Mouse (Mus musculus) limb, embryonic 12.5 days (tissue): ENCODE measurements around the gene Mrtfa. TPM values are rescaled to one million over a fixed set of nuclear protein-coding genes. Genes with fewer than 3 reads are reported as not detected.

ENCODE experiments used
- ATAC-seq: fragments of 200-750 bp; cut with Nextera tagmentation; 2 replicates; pipeline ENCODE4 v1.8.0; 2017; ENCODE audit warnings: low read depth, moderate TSS enrichment; ENCODE audit not compliant: insufficient number of reproducible peaks, insufficient read depth, low FRiP score, low TSS enrichment
- H3K27ac ChIP-seq: fragments of 300-500 bp; sonication (generic); 2 replicates; pipeline ENCODE4 v1.5.1; 2016; ENCODE audit warnings: mild to moderate bottlenecking, moderate library complexity
- H3K27me3 ChIP-seq: fragments of 300-500 bp; sonication (generic); 2 replicates; pipeline ENCODE4 v1.6.1; 2016; ENCODE audit warnings: mild to moderate bottlenecking, moderate library complexity
- H3K36me3 ChIP-seq: fragments of 300-500 bp; sonication (generic); 2 replicates; pipeline ENCODE4 v1.6.1; 2016; ENCODE audit warnings: mild to moderate bottlenecking, moderate library complexity
- H3K4me1 ChIP-seq: fragments of 300-500 bp; sonication (generic); replicated peaks from 2 replicates; pipeline ENCODE4 v1.6.1; 2016
- H3K4me2 ChIP-seq: fragments of 300-500 bp; sonication (generic); 2 replicates; pipeline ENCODE4 v1.6.1; 2016; ENCODE audit warnings: mild to moderate bottlenecking, moderate library complexity
- H3K4me3 ChIP-seq: fragments of 300-500 bp; sonication (generic); replicated peaks from 2 replicates; pipeline ENCODE4 v1.5.1; 2016; ENCODE audit warnings: mild to moderate bottlenecking
- H3K9ac ChIP-seq: fragments of 300-500 bp; sonication (generic); replicated peaks from 2 replicates; pipeline ENCODE4 v1.6.1; 2016; ENCODE audit warnings: mild to moderate bottlenecking, moderate library complexity
- H3K9me3 ChIP-seq: fragments of 300-500 bp; sonication (generic); 2 replicates; pipeline ENCODE4 v1.6.1; 2016; ENCODE audit warnings: mild to moderate bottlenecking, moderate library complexity
- WGBS: fragments of 180-500 bp; shearing (Covaris S2); methylation state at CpG from one replicate; pipeline ENCODE4 v1.1.7; 2016; 5-methylcytosine and 5-hydroxymethylcytosine counted together
- polyA plus RNA-seq: library from polyadenylated mRNA; unstranded; fragments of >200 nt; fragmentation: Nextera tagmentation; extraction: Ambion mirVana; gene quantifications from 2 replicates; pipeline ENCODE4 v1.2.1, GENCODE M21; 2016

Gene Mrtfa
- polyA plus RNA-seq: 20.0 and 22.2 TPM in 2 replicates

DNA sequence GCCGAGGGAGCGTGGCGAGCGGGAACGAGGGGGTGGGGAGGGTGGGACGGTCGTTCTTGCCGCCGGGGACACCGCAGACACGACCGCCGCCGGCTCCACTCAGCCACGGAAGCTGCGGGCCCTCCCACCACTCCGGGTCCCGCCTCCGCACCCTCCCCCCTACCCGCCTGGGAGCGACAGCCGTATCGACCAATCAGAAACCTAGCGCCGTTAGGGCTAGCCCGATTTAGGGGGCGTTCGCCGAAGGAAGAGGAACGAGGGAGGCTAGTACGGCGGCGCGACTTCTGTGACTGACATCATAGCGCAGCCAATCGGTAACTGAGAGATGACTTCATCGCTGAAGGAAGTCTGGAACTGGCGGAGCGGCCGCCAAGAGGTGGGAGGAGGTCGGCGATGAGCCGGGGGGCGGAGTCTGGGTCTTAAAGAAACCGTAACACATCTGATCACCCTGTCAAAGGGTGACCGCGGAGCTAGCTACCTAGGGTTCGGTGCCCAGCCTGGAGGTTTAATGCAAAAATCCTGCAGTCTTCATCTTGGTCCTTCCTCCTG lies at the start of gene Mrtfa:
Gene Mrtfa, minus strand, starts transcription at position 128 of the 549 bp plus-strand sequence.
- H3K4me2 ChIP-seq: peak within 1 kb of the TSS; percentile 92
- peak; percentile 98 for ATAC-seq
- no peaks in the 10 kb centered on the region for H3K27me3 ChIP-seq
- peaks cover 17% of the 10 kb centered on the region for H3K4me1 ChIP-seq
- no peaks in the 10 kb centered on the region for H3K9me3 ChIP-seq
- peaks cover 11% of the 10 kb centered on the region for H3K36me3 ChIP-seq
- WGBS: under 1% methylated on average over 44 of the region's 48 CpGs
- 0 out of 2 replicates have a peak within 1 kb of the TSS, but pooled peaks have one; percentile 60 for H3K27ac ChIP-seq
- H3K9ac ChIP-seq: peak within 1 kb of the TSS; percentile 84
- H3K4me3 ChIP-seq: peak within 1 kb of the TSS; percentile 91

DNA sequence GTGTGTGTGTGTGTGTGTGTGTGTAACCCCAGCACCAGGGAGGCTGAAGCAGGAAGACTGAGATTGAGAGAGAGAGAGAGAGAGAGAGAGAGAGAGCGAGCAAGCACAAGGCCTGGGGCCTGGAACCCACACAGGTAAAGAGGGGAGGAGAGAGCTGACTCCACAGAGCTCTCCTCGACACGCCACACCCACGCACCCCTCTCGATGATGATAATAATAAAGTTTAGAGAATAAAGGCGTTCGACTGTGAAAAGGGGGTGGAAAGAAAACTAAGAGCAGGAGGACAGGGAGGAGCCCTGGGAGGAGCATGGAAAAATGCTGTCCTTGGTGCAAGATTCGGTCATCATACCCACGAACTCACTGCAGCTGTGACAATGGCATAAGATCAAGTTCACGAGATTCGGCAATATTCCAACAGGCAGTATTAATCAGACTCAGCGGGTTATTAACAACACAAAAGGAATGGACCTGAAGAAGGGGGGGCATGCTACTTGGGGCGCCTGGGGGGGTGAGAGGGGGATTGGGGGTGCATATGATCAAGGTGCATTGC lies 49.3 kb upstream of the Mrtfa start:
- Histone ChIP-seq H3K27me3 (peaks cover 52% of the 10 kb centered on the region), H3K4me1 (peaks cover 10% of the 10 kb centered on the region), H3K36me3 (no peaks in the 10 kb centered on the region), H3K27ac (no peak overlapping the region), H3K9me3 (peaks cover 11% of the 10 kb centered on the region), H3K4me3 (no peak overlapping the region), H3K9ac (no peak overlapping the region), H3K4me2 (no peak overlapping the region)
- WGBS: 80% methylated on average over 13 of the region's 13 CpGs
- ATAC-seq: no peak

DNA sequence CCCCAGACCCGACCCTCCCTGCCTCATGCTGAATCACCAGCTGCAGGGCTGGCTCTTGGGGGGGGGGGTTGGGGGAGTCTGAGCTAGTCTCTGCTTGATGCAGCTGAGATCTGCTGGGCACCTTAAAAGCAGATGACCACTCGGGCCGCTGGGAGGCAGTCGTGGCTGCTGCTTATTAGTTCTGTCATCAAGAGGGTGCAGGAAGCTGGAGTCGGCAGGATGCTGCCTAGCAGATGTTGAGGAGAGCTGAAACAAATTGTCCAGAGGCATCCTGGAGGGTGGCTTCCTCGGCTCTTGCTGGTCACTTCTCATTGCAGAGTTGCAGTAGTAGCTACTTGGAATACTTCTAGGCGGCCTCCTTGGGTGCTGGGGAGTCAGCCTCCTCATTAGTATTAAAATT lies 48.7 kb upstream of the Mrtfa start:
- no peak for ATAC-seq
- H3K27ac ChIP-seq: no peak overlapping the region
- H3K4me3 ChIP-seq: no peak overlapping the region
- H3K27me3 ChIP-seq: peaks cover 58% of the 10 kb centered on the region
- peaks cover 6% of the 10 kb centered on the region for H3K9me3 ChIP-seq
- no peak overlapping the region for H3K4me2 ChIP-seq
- H3K4me1 ChIP-seq: peaks cover 10% of the 10 kb centered on the region
- no peak overlapping the region for H3K9ac ChIP-seq
- 20% methylated on average over 7 of the region's 7 CpGs for WGBS
- no peaks in the 10 kb centered on the region for H3K36me3 ChIP-seq

DNA sequence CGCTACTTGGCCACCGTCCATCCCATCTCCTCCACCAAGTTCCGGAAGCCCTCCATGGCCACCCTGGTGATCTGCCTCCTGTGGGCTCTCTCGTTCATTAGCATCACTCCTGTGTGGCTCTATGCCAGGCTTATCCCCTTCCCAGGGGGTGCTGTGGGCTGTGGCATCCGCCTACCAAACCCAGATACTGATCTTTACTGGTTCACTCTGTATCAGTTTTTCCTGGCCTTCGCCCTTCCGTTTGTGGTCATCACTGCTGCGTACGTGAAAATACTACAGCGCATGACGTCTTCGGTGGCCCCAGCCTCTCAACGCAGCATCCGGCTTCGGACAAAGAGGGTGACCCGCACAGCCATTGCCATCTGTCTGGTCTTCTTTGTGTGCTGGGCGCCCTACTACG lies 46.9 kb upstream of the Mrtfa start:
- Histone ChIP-seq H3K9ac (no peak overlapping the region), H3K36me3 (no peaks in the 10 kb centered on the region), H3K27me3 (peaks cover 63% of the 10 kb centered on the region), H3K4me1 (peaks cover 10% of the 10 kb centered on the region), H3K4me3 (no peak overlapping the region), H3K27ac (no peak overlapping the region), H3K9me3 (no peaks in the 10 kb centered on the region), H3K4me2 (no peak overlapping the region)
- WGBS: 93% methylated on average over 18 of the region's 18 CpGs
- no peak for ATAC-seq

- no peak overlapping the region for H3K27ac ChIP-seq
- H3K36me3 ChIP-seq: no peaks in the 10 kb centered on the region
- no peaks in the 10 kb centered on the region for H3K9me3 ChIP-seq
- H3K4me3 ChIP-seq: peak overlapping the region; percentile 37
- H3K4me2 ChIP-seq: peak overlapping the region; percentile 71
- H3K9ac ChIP-seq: 0 out of 2 replicates have a peak overlapping the region, but pooled peaks have one; percentile 4
- H3K27me3 ChIP-seq: peaks cover 61% of the 10 kb centered on the region
- ATAC-seq: no peak
- H3K4me1 ChIP-seq: peaks cover 10% of the 10 kb centered on the region
- WGBS: 6% methylated on average over 8 of the region's 8 CpGs
These were observed 45.5 kb upstream of the Mrtfa start for GRCm38 (mm10) chr15:81236062-81236461.

DNA sequence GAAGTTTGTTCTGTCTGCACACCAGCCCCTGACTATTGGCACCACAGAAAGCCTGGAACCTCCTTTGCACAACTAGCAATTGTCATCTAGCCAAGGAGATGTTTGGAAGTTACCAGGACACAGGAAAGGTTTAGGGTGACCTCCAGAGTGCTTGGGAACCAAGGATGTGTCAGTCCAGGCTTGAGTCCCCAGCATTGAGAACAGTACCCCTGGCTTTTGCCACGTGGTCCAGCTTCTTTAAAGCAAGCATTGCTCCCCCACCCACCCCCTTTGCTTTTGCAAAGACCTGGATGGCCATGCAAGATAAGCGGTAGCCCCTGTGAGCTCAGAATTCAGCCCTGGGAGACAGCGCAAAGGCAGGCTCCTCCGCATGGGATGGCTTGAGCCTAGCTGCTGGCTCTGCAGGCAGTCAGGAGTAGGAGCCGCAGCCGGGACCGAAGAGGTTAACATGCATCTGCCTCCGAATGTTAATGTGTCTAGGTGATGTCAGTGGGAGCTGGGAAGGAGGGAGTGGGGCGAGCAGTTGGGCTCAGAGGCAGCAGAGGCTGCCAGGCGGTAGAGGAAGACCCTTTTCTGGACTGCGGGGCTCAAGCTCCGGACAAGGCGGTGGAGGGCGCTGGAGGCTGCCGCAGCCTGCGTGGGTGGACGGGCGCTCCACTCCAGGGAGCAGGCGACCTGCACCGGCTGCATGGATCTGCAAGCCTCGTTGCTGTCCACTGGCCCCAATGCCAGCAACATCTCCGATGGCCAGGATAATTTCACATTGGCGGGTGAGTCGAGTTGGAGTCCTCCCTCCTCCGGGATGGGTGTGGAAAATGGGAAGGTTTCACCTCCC lies 44.7 kb upstream of the Mrtfa start, which contains the start of gene Mchr1:
Gene Mchr1, plus strand, starts transcription at position 414 of the 835 bp plus-strand sequence.
- peak within 1 kb of the TSS; percentile 37 for H3K4me3 ChIP-seq
- peak within 1 kb of the TSS; percentile 71 for H3K4me2 ChIP-seq
- H3K27ac ChIP-seq: no peak within 1 kb of the TSS

GRCm38 (mm10) chr15:81231325-81231724 lies 40.8 kb upstream of the Mrtfa start:
- H3K27ac ChIP-seq: no peak overlapping the region
- ATAC-seq: no peak
- no peaks in the 10 kb centered on the region for H3K36me3 ChIP-seq
- H3K27me3 ChIP-seq: peaks cover 25% of the 10 kb centered on the region
- WGBS: 86% methylated on average over 7 of the region's 7 CpGs
- H3K4me3 ChIP-seq: no peak overlapping the region
- H3K4me2 ChIP-seq: no peak overlapping the region
- no peaks in the 10 kb centered on the region for H3K9me3 ChIP-seq
- no peak overlapping the region for H3K9ac ChIP-seq
- peaks cover 10% of the 10 kb centered on the region for H3K4me1 ChIP-seq

More for the DNA sequence above, 44.7 kb upstream of the Mrtfa start, which contains the start of gene Mchr1:
- no peaks in the 10 kb centered on the region for H3K9me3 ChIP-seq
- peak within 1 kb of the TSS; percentile 4 for H3K9ac ChIP-seq
- WGBS: 1% methylated on average over 25 of the region's 25 CpGs
- H3K27me3 ChIP-seq: peaks cover 53% of the 10 kb centered on the region
- peak; percentile 76 for ATAC-seq
- no peaks in the 10 kb centered on the region for H3K36me3 ChIP-seq
- H3K4me1 ChIP-seq: peaks cover 10% of the 10 kb centered on the region

DNA sequence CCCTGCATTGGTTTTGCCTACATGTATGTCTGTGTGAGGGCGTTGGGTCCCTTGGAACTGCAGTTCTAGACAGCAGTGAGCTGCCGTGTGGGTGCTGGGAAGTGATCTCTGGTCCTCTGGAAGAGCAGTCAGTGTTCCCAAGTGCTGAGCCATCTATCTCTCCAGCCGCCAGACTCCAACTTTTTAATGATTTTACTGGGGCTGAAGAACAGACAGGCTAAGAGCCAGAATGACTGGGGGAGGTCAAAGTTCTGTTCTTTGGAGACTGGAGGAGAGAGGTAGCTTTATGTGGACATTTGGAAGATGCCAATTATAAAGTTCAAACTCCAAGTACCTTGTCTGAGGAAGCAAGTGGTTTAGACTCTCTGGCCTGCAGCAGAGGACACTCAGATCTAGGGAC lies 39.2 kb upstream of the Mrtfa start:
- WGBS: 54% methylated on average over 3 of the region's 3 CpGs
- Histone ChIP-seq H3K9ac (no peak overlapping the region), H3K9me3 (no peaks in the 10 kb centered on the region), H3K4me2 (no peak overlapping the region), H3K27ac (no peak overlapping the region), H3K4me3 (no peak overlapping the region), H3K36me3 (no peaks in the 10 kb centered on the region), H3K27me3 (peaks cover 10% of the 10 kb centered on the region), H3K4me1 (no peaks in the 10 kb centered on the region)
- no peak for ATAC-seq

DNA sequence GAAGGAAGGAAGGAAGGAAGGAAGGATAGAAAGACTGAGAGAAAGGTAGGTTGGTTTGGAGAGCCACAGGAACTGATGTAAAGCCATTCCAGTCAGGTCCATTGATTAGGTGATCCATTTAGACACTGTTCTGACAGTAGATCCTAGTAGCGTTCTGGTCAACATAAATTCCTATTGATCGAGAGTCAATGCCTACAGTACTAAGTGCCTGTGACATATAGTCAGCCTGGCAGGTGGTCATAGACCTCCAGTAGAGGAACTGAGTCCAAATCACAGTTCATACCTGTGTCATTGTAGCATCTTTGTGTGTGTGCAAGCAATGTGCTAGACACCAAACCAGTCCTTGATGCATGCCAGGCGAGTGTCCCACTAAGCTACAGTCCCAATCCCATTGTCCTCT lies 37.7 kb upstream of the Mrtfa start:
- H3K4me3 ChIP-seq: no peak overlapping the region
- H3K9me3 ChIP-seq: no peaks in the 10 kb centered on the region
- H3K36me3 ChIP-seq: no peaks in the 10 kb centered on the region
- no peak overlapping the region for H3K9ac ChIP-seq
- H3K27ac ChIP-seq: no peak overlapping the region
- H3K27me3 ChIP-seq: no peaks in the 10 kb centered on the region
- ATAC-seq: no peak
- no peaks in the 10 kb centered on the region for H3K4me1 ChIP-seq
- 88% methylated on average over 3 of the region's 3 CpGs for WGBS
- no peak overlapping the region for H3K4me2 ChIP-seq

DNA sequence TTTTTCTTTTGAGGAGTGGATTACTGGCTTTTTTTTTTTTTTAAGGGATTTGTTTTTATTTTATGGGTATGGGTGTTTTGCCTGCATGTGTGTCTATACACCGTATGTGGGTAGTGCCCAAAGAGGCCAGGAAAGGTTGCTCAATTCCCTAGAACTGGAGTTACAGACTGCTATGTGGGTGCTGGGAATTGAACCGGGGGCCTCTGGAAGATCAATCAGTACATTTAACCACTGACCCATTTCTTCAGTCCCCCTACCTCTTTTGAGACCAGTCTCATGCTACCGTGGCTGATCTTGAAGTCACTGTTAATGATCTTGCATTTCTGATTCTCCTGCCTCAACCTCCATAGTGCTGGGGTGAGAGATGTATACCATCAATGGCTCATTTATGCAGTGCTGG lies 36.7 kb upstream of the Mrtfa start:
- Histone ChIP-seq H3K4me1 (no peaks in the 10 kb centered on the region), H3K27me3 (no peaks in the 10 kb centered on the region), H3K27ac (no peak overlapping the region), H3K9me3 (no peaks in the 10 kb centered on the region), H3K4me3 (no peak overlapping the region), H3K4me2 (no peak overlapping the region), H3K9ac (no peak overlapping the region), H3K36me3 (no peaks in the 10 kb centered on the region)
- no peak for ATAC-seq
- 88% methylated on average over 3 of the region's 3 CpGs for whole genome bisulfite sequencing

DNA sequence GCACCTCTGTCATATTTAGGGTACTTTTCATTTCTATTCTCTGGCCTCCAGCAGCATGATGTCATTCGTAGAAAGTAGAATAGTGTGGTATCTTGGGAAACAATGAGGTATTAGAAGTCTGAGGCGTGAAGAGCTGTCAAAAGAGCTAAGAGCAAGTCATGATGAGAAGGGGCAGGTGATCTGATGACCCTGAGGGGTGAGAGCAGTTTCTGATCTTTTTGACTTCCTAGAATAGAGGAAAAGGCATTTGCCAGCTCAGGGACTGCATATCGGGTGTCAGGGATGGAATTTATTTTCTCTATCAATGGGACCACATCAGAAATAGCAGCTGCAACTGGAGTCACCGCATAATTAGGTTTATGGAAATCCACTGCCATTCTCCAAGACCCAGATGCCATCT lies 36.2 kb upstream of the Mrtfa start:
- 61% methylated on average over 4 of the region's 4 CpGs for WGBS
- no peaks in the 10 kb centered on the region for H3K36me3 ChIP-seq
- H3K4me3 ChIP-seq: no peak overlapping the region
- H3K9me3 ChIP-seq: no peaks in the 10 kb centered on the region
- no peaks in the 10 kb centered on the region for H3K4me1 ChIP-seq
- no peak for ATAC-seq
- no peak overlapping the region for H3K4me2 ChIP-seq
- no peak overlapping the region for H3K27ac ChIP-seq
- H3K9ac ChIP-seq: no peak overlapping the region
- no peaks in the 10 kb centered on the region for H3K27me3 ChIP-seq
